Mouse (Mus musculus) erythroid progenitor cell, adult 5-6 weeks (primary cell): ENCODE results near the gene Hist1h4d. TPM values are rescaled to one million over a fixed set of nuclear protein-coding genes. Genes with fewer than 3 reads are reported as not detected.
A peak's percentile ranks its signal among the peaks of the same experiment; 100 is the strongest.
"Not testable (repeated sequence)": the region's sequence is repeated elsewhere in the genome, so short reads cannot be mapped to it uniquely, and the experiment has no call there.

Experiments used
- ATAC-seq: replicated peaks from 2 replicates; pipeline ENCODE4 v1.8.0; 2016; ENCODE audit warnings: moderate number of reproducible peaks, mild to moderate bottlenecking, moderate TSS enrichment, inconsistent platforms; ENCODE audit not compliant: poor library complexity, low FRiP score, severe bottlenecking
- total RNA-seq, 2 experiments: library from RNA; stranded (forward) in 1 of 2; stranded (reverse) in 1 of 2; fragments of 150-400 nt in 1 of 2; fragments of 186-747, 209-891 nt in 1 of 2; gene quantifications; 2 replicates each; pipeline versions ENCODE4 v1.2.3 to v1.2.4; 2015 to 2017; ENCODE audit warnings: low replicate concordance in 2 of 2

The Hist1h4d gene
- total RNA-seq, 2 experiments from 2014 or later: 1,614 to 2,133 TPM

GRCm38 (mm10) chr13:23572218-23573033 lies 9.0 kb upstream of the Hist1h4d start:
- ATAC-seq: peak; percentile 13; the same call in 1 of the 2 replicates

DNA sequence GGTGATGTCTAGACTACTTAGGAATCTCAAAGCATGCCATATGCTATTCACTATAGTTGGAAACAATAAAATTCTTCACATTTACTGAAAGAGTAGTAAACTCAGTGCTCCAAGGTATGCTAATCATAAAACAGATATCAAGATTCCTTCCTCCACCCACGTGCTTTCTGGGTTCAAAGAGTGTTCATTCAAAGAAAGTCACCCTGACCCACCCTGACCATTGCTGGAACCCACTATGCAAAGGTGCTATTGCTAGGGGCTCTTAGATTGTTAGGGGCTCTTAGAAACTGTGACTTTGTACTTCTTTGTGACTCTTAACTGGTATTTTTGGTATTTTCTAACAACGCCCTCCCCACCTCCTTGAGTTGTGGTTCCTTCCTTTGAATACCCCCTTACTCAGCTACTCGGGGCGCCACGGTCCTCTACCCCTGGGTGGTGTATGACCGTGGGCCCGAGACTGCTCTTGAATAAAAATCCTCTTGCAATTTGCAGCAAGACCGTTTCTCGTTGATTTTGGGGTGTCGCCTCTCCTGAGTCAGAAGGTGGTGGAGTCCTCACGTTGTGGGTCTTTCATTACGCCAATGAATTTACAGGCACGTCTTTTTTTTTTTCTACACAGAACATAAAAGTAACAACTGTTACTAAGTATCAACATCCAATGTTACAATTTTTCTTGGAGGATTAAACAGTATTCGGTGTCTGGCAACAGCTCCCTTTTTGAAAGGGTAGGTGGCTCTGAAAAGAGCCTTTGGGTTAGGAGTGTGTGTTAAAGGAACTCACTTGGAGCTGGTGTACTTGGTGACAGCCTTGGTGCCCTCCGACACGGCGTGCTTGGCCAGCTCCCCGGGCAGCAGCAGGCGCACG lies 8.1 kb upstream of the Hist1h4d start:
- ATAC-seq: not testable (repeated sequence)

- ATAC-seq: peak; percentile 69
Measured at GRCm38 (mm10) chr13:23573898-23574524, 7.4 kb upstream of the Hist1h4d start, which contains the start of the genes Hist1h2bf and Hist1h2ad. Gene Hist1h2bf (minus strand): TSS chr13:23574196. Gene Hist1h2ad (plus strand): TSS chr13:23574381.

GRCm38 (mm10) chr13:23574546-23575170 lies 6.7 kb upstream of the Hist1h4d start:
- ATAC-seq: not testable (repeated sequence)

DNA sequence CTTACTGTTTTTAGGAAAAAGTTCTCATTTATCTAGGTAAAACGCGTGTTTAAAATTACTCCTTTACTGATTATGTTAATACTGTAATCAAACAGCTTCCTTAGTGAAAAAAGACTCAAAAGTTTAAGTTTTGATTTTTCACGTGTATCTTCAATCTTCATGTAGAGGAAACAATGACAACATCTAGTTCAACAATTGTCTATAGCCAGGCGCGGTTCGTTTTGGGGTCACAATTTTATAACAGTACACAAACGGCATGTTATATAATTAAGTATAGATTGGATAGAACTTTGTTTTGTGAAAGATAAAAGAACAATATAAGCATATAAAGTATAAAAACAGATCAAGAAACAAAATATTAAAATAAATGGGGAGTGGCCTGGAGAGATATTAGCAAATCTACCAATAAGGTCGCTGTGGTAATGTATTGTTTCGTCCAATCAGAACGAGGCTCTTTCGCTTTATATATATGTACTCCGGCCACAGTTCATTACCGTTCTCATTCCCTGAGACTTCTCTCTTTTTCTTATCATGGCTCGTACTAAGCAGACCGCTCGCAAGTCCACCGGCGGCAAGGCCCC lies 6.0 kb upstream of the Hist1h4d start, which contains the start of gene Hist1h3d:
Gene Hist1h3d, plus strand, starts transcription at position 493 of the 581 bp plus-strand sequence.
- peak; percentile 55 for ATAC-seq

DNA sequence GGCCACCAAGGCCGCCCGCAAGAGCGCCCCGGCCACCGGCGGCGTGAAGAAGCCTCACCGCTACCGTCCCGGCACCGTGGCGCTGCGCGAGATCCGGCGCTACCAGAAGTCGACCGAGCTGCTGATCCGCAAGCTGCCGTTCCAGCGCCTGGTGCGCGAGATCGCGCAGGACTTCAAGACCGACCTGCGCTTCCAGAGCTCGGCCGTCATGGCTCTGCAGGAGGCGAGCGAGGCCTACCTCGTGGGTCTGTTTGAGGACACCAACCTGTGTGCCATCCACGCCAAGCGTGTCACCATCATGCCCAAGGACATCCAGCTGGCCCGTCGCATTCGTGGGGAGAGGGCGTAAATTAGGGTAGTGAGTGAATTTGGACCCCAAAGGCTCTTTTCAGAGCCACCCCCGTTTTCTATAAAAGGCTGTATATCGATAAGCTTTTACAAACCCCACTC lies 5.5 kb upstream of the Hist1h4d start:
- not testable (repeated sequence) for ATAC-seq

GRCm38 (mm10) chr13:23576351-23576881 lies 5.0 kb upstream of the Hist1h4d start:
- peak; percentile 7; the same call in 1 of the 2 replicates for ATAC-seq

GRCm38 (mm10) chr13:23576906-23577639 lies 4.3 kb upstream of the Hist1h4d start:
- ATAC-seq: no peak

- no peak for ATAC-seq
Measured at GRCm38 (mm10) chr13:23577835-23578234, 3.6 kb upstream of the Hist1h4d start.

- ATAC-seq: peak; percentile 15
Measured at GRCm38 (mm10) chr13:23582219-23583056, 1.0 kb downstream of the Hist1h4d start.

- no peak for ATAC-seq
Measured at GRCm38 (mm10) chr13:23583387-23584068, 2.1 kb downstream of the Hist1h4d start.

DNA sequence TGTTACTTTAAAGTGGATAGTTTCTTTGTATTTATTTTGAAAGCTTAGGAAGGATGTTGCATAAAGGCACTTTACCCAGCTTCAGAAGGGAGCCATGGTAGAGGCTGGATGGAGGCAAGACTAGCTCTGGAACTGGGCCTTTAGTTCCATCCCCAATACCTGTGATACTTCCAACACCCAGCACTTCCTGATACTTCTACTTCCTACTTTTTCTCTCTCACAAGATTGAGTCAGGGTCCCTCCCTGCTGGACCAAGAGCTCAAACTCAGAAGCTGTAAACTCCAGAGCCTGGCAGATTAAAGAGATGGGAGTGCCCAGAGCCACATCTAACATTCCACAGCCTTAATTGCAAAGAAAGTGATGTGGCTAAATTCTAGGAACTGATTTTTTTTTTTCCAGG lies 2.9 kb downstream of the Hist1h4d start:
- ATAC-seq: no peak

DNA sequence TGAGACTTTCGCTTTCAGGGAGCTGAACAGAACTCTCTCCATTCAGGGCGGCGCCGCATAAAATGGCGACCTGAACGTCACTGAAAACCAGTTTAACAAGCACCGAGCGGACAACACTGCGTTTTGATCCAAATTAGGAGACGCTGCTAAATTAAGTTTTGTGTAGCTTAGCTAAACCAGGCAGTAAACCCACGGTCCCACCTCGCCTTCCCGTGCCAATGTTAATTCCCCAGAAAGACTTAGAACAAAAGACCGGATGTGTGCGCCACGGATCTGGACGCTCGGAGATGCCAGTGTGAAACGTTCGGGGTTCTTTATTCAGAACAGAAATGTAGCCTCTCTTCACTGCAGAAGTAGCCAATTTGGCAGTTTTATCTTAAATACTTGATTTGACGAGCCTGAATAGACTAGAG lies 3.6 kb downstream of the Hist1h4d start:
- ATAC-seq: peak; percentile 36

DNA sequence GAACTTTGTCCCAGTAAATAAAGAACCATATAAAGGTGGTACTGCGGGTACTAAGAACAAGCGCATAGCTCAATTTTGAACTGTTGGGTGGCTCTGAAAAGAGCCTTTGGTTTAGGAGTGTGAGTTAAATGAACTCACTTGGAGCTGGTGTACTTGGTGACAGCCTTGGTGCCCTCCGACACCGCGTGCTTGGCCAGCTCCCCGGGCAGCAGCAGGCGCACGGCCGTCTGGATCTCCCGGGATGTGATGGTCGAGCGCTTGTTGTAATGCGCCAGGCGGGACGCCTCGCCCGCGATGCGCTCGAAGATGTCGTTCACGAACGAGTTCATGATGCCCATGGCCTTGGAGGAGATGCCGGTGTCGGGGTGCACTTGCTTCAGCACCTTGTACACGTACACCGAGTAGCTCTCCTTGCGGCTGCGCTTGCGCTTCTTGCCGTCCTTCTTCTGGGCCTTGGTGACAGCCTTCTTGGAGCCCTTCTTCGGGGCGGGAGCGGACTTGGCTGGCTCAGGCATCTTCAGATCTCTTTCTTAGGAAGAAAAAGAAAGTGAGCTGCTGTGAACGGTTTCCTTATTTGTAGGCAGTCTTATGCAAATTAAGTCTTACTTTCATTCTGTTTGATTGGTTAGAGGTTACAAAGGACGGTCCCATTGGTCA lies 4.2 kb downstream of the Hist1h4d start:
- ATAC-seq: peak; percentile 68

GRCm38 (mm10) chr13:23586099-23586939 lies 4.9 kb downstream of the Hist1h4d start:
- ATAC-seq: peak; percentile 26; the same call in 1 of the 2 replicates
